Mouse (Mus musculus): ENCODE results near the gene Prkcsh. TPM values are rescaled to one million over a fixed set of nuclear protein-coding genes. Genes with fewer than 3 reads are reported as not detected.

Gene Prkcsh
- polyA plus RNA-seq, 1 experiment from 2014 or later: 99.3 TPM

DNA sequence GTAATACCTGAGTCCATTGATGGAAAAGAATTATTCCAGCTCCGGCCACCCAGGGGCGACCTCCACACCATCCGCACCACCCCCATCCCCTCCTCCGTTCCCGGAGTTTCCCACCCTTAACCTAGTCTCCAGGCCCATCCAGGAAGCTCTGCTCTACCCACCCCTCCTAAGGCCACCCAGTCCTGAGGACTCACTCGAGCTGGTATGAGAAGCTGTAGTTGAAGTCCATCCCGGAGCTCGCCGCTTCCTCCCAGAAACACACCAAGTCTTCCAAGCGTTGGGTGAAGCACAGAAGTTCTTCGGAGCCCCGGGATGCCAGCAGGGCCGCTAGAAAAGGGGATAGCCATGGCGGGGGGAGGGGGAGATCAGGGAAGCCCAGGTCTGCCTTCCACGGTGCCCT, 40.6 kb upstream of the Prkcsh start:
- H3K27me3 ChIP-seq: peaks cover 55% of the 10 kb centered on the region
- peak overlapping the region; percentile 60 for H3K4me2 ChIP-seq (replicated peaks)
- peak overlapping the region; percentile 33 for H3K9ac ChIP-seq (replicated peaks)
- H3K4me1 ChIP-seq (replicated peaks): peaks cover 24% of the 10 kb centered on the region
- no peaks in the 10 kb centered on the region for H3K9me3 ChIP-seq
- ATAC-seq: peak; percentile 53
- 1% methylated on average over 15 of the region's 15 CpGs for WGBS
- H3K36me3 ChIP-seq: 0 out of 2 replicates have a peak, but pooled peaks cover 4% of the 10 kb centered on the region
- H3K27ac ChIP-seq: no peak overlapping the region
- peak overlapping the region; percentile 39 for H3K4me3 ChIP-seq (replicated peaks)

DNA sequence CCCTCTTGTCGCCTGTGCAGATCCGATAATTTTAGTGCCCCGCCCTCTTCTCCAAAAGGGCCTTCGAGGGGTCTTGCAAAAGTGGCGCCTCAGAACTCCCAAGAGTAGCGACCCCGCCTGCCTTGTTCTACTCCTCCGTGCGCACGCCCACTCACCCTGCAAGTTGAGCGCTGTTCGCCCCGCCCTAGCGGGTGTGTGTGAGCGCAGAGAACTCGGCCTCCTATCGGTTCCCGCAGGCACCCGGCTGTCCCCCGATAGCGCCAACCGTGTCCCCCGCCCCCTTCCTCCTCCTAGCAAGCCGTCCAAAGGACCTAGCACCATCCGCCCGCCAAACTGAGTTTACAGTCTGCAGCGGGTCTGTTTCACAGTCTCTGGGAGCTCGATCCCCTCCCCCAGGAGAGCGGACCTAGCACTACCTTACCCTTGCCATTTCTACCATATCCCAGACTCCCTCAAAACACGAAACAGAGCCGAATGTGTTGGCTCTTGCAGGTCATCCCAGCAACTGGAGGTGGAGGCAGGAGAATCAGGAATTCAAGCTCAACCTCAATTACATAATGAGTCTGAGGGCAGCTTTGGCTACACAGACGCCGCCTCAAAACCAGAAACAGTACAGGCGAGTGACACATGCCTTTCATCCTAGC, 40.1 kb upstream of the Prkcsh start:
- H3K27ac ChIP-seq: no peak overlapping the region
- H3K4me3 ChIP-seq (replicated peaks): peak overlapping the region; percentile 39
- 0 out of 2 replicates have a peak, but pooled peaks cover 4% of the 10 kb centered on the region for H3K36me3 ChIP-seq
- H3K4me1 ChIP-seq (replicated peaks): peaks cover 24% of the 10 kb centered on the region
- H3K9ac ChIP-seq (replicated peaks): peak overlapping the region; percentile 33; the same call in 1 of the 2 replicates
- peak overlapping the region; percentile 60 for H3K4me2 ChIP-seq (replicated peaks)
- ATAC-seq: peak; percentile 76
- 4% methylated on average over 34 of the region's 34 CpGs for WGBS
- no peaks in the 10 kb centered on the region for H3K9me3 ChIP-seq
- peaks cover 55% of the 10 kb centered on the region for H3K27me3 ChIP-seq

GRCm38 (mm10) chr9:21963417-21963816, 39.2 kb upstream of the Prkcsh start, which contains the start of gene Epor:
Gene Epor (minus strand): TSS chr9:21963506.
- ATAC-seq: no peak
- WGBS: 12% methylated on average over 8 of the region's 8 CpGs
- Histone ChIP-seq H3K4me2 (replicated peaks) (peak within 1 kb of the TSS; percentile 60), H3K27ac (no peak within 1 kb of the TSS), H3K4me3 (replicated peaks) (peak within 1 kb of the TSS; percentile 39), H3K36me3 (0 out of 2 replicates have a peak, but pooled peaks cover under 1% of the 10 kb centered on the region), H3K27me3 (peaks cover 55% of the 10 kb centered on the region), H3K4me1 (replicated peaks) (peaks cover 24% of the 10 kb centered on the region), H3K9me3 (no peaks in the 10 kb centered on the region), H3K9ac (replicated peaks) (peak within 1 kb of the TSS; percentile 33; the same call in 1 of the 2 replicates)

- Histone ChIP-seq H3K27ac (no peak overlapping the region), H3K4me1 (replicated peaks) (no peaks in the 10 kb centered on the region), H3K4me2 (replicated peaks) (no peak overlapping the region), H3K4me3 (replicated peaks) (no peak overlapping the region), H3K9me3 (no peaks in the 10 kb centered on the region), H3K36me3 (no peaks in the 10 kb centered on the region), H3K9ac (replicated peaks) (no peak overlapping the region), H3K27me3 (peaks cover 4% of the 10 kb centered on the region; the same call in 1 of the 2 replicates)
- no peak for ATAC-seq
- WGBS: 82% methylated on average over 6 of the region's 6 CpGs
These were observed 33.7 kb upstream of the Prkcsh start for GRCm38 (mm10) chr9:21968883-21969282.

- Histone ChIP-seq H3K36me3 (no peaks in the 10 kb centered on the region), H3K9me3 (no peaks in the 10 kb centered on the region), H3K4me2 (replicated peaks) (no peak overlapping the region), H3K4me3 (replicated peaks) (no peak overlapping the region), H3K27me3 (0 out of 2 replicates have a peak, but pooled peaks cover under 1% of the 10 kb centered on the region), H3K9ac (replicated peaks) (no peak overlapping the region), H3K4me1 (replicated peaks) (no peaks in the 10 kb centered on the region), H3K27ac (no peak overlapping the region)
- 93% methylated on average over 4 of the region's 4 CpGs for WGBS
- no peak for ATAC-seq
These were observed 33.3 kb upstream of the Prkcsh start for GRCm38 (mm10) chr9:21969304-21969703.

DNA sequence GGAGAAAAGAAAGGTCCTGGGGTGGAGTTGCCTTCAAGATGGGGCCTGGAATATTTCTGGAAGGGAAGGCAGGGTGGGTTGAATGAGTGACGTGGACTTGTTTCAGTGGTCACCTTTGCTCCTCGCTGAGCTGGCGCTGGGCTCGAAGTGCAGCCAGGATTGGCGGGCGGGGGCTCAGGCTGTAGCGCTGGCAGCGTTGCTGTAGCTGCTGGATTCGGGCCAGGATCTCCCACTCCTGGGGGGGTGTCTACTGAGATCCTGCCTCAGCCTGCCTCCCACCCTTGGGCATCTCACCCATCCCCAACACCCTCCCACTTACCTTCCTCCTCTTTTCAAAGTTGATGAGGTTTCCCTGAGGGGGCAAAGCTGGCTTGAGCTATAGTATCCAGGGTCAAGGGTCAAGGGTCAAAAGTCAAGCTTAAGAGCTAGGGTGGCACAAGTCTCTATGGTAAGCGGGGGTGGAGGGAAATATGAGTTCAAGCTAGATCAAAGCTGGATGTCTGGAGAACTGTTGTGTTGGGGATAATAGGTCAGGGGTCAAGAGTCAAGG, 25.9 kb upstream of the Prkcsh start:
- H3K4me1 ChIP-seq (replicated peaks): no peaks in the 10 kb centered on the region
- WGBS: 90% methylated on average over 10 of the region's 10 CpGs
- no peak overlapping the region for H3K4me3 ChIP-seq (replicated peaks)
- no peak overlapping the region for H3K27ac ChIP-seq
- H3K4me2 ChIP-seq (replicated peaks): no peak overlapping the region
- no peaks in the 10 kb centered on the region for H3K9me3 ChIP-seq
- ATAC-seq: no peak
- H3K9ac ChIP-seq (replicated peaks): no peak overlapping the region
- H3K36me3 ChIP-seq: no peaks in the 10 kb centered on the region
- H3K27me3 ChIP-seq: no peaks in the 10 kb centered on the region

- H3K4me2 ChIP-seq (replicated peaks): no peak overlapping the region
- H3K9ac ChIP-seq (replicated peaks): no peak overlapping the region
- no peak for ATAC-seq
- 89% methylated on average over 5 of the region's 5 CpGs for WGBS
- no peaks in the 10 kb centered on the region for H3K9me3 ChIP-seq
- no peaks in the 10 kb centered on the region for H3K27me3 ChIP-seq
- no peak overlapping the region for H3K27ac ChIP-seq
- no peaks in the 10 kb centered on the region for H3K36me3 ChIP-seq
- no peak overlapping the region for H3K4me3 ChIP-seq (replicated peaks)
- no peaks in the 10 kb centered on the region for H3K4me1 ChIP-seq (replicated peaks)
These were observed 25.3 kb upstream of the Prkcsh start for GRCm38 (mm10) chr9:21977331-21977730.

DNA sequence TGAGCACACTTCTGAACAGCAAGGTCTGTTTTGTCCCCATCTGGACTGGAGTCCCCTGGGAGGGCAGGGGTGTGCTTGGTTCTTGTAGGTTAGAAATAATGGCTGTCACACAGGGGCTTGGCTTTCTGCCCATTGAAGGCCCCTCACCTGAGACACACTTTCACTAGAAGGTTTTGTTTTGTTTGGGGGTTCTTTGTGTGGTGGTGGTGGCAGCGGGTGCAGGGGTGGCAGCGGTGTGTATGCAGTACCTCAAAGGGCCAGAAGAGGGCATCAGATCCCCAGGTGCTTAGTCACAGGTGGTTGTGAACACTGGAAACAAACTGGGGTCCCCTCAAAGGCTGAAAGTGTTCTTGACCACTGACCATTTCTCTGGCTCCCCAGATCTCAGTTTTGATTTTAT, 24.6 kb upstream of the Prkcsh start:
- WGBS: 18% methylated on average over 2 of the region's 2 CpGs
- Histone ChIP-seq H3K4me1 (replicated peaks) (no peaks in the 10 kb centered on the region), H3K27ac (no peak overlapping the region), H3K9ac (replicated peaks) (no peak overlapping the region), H3K4me3 (replicated peaks) (no peak overlapping the region), H3K27me3 (no peaks in the 10 kb centered on the region), H3K9me3 (no peaks in the 10 kb centered on the region), H3K36me3 (no peaks in the 10 kb centered on the region), H3K4me2 (replicated peaks) (no peak overlapping the region)
- ATAC-seq: no peak

DNA sequence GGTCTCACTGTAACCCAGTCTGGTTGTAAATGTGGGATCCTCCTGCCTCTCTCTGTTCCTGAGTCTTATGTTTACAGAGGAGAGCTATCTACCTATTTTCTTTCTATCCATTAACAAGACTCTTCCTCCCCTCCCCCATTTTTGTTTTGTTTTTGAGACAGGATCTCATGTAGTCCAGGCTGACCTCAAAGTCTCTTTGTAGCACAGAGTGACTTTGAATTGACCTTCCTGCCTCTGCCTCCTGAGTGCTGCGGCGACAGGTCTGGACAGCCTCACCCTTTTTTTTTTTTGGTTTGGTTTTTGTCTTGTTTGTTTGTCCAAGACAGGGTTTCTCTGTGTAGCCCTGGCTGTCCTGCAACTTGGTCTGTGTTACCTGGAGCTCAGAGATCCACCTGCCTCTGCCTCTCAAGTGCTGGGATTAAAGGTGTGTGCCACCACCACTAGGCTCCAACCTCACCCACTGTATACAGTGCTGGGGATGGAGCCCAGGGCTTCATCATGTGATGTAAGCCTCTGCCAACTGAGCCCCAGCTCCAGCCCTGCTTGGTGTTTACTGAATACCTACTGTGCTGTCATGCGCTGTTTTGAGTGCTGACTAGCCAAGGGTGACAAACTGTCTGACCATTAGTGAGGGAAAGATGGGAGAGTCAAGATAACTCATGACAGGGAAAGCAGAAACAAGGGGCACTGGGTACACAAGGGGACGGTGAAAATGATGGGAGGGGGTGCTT, 24.0 kb upstream of the Prkcsh start:
- 0 out of 2 replicates have a peak, but pooled peaks cover under 1% of the 10 kb centered on the region for H3K27me3 ChIP-seq
- H3K4me3 ChIP-seq (replicated peaks): no peak overlapping the region
- no peak overlapping the region for H3K4me2 ChIP-seq (replicated peaks)
- no peak overlapping the region for H3K9ac ChIP-seq (replicated peaks)
- no peaks in the 10 kb centered on the region for H3K9me3 ChIP-seq
- no peaks in the 10 kb centered on the region for H3K36me3 ChIP-seq
- ATAC-seq: no peak
- H3K4me1 ChIP-seq (replicated peaks): 0 out of 2 replicates have a peak, but pooled peaks cover under 1% of the 10 kb centered on the region
- H3K27ac ChIP-seq: no peak overlapping the region
- 96% methylated on average over 4 of the region's 4 CpGs for WGBS

- no peak for ATAC-seq
- peaks cover 40% of the 10 kb centered on the region for H3K27me3 ChIP-seq
- H3K36me3 ChIP-seq: no peaks in the 10 kb centered on the region
- no peak overlapping the region for H3K4me2 ChIP-seq (replicated peaks)
- H3K4me3 ChIP-seq (replicated peaks): no peak overlapping the region
- peaks cover 21% of the 10 kb centered on the region for H3K4me1 ChIP-seq (replicated peaks)
- WGBS: 9% methylated on average over 3 of the region's 3 CpGs
- no peak overlapping the region for H3K27ac ChIP-seq
- H3K9ac ChIP-seq (replicated peaks): no peak overlapping the region
- H3K9me3 ChIP-seq: no peaks in the 10 kb centered on the region
These were observed 18.7 kb upstream of the Prkcsh start for GRCm38 (mm10) chr9:21983911-21984310.

- peak overlapping the region; percentile 60 for H3K4me2 ChIP-seq (replicated peaks)
- peaks cover 79% of the 10 kb centered on the region for H3K27me3 ChIP-seq
- H3K4me3 ChIP-seq (replicated peaks): peak overlapping the region; percentile 36; the same call in 1 of the 2 replicates
- H3K9ac ChIP-seq (replicated peaks): no peak overlapping the region; the same call in 1 of the 2 replicates
- H3K36me3 ChIP-seq: no peaks in the 10 kb centered on the region; the same call in 1 of the 2 replicates
- no peak for ATAC-seq
- 9% methylated on average over 36 of the region's 36 CpGs for WGBS
- H3K27ac ChIP-seq: no peak overlapping the region
- peaks cover 34% of the 10 kb centered on the region for H3K4me1 ChIP-seq (replicated peaks)
- H3K9me3 ChIP-seq: no peaks in the 10 kb centered on the region
These were observed 14.8 kb upstream of the Prkcsh start for GRCm38 (mm10) chr9:21987592-21988342.

Data from midbrain, embryonic 13.5 days (tissue).